Mouse (Mus musculus): ENCODE measurements around the gene Coq2. TPM values are rescaled to one million over a fixed set of nuclear protein-coding genes. Genes with fewer than 3 reads are reported as not detected.

Coq2 gene
- polyA plus RNA-seq, 1 experiment from 2014 or later: 49.6 TPM

GRCm38 (mm10) chr5:100613896-100614768 is 60.8 kb downstream of the Coq2 start:
- ATAC-seq: no peak
- Histone ChIP-seq H3K27ac (ENCODE audit: low read depth, low read length) (no peak overlapping the region), H3K9me3 (ENCODE audit: control insufficient read depth, low read length) (no peaks in the 10 kb centered on the region), H3K36me3 (ENCODE audit: control insufficient read depth, insufficient read depth, low read length) (no peaks in the 10 kb centered on the region), H3K4me3 (ENCODE audit: low read length) (no peak overlapping the region), H3K27me3 (replicated peaks; ENCODE audit: control insufficient read depth, insufficient read depth, low read length) (no peaks in the 10 kb centered on the region), H3K4me2 (ENCODE audit: low read length) (no peak overlapping the region), H3K4me1 (ENCODE audit: control insufficient read depth, insufficient read depth, low read depth, low read length) (no peaks in the 10 kb centered on the region), H3K9ac (ENCODE audit: low read depth, low read length) (no peak overlapping the region)
- WGBS: 87% methylated on average over 17 of the region's 17 CpGs

GRCm38 (mm10) chr5:100607868-100608267 is 67.1 kb downstream of the Coq2 start:
- H3K4me3 ChIP-seq (ENCODE audit: low read length): no peak overlapping the region
- no peak overlapping the region for H3K4me2 ChIP-seq (ENCODE audit: low read length)
- no peak for ATAC-seq
- no peak overlapping the region for H3K9ac ChIP-seq (ENCODE audit: low read depth, low read length)
- 87% methylated on average over 9 of the region's 9 CpGs for WGBS
- no peaks in the 10 kb centered on the region for H3K4me1 ChIP-seq (ENCODE audit: control insufficient read depth, insufficient read depth, low read depth, low read length)
- H3K27ac ChIP-seq (ENCODE audit: low read depth, low read length): no peak overlapping the region
- no peaks in the 10 kb centered on the region for H3K27me3 ChIP-seq (replicated peaks; ENCODE audit: control insufficient read depth, insufficient read depth, low read length)
- H3K36me3 ChIP-seq (ENCODE audit: control insufficient read depth, insufficient read depth, low read length): no peaks in the 10 kb centered on the region
- H3K9me3 ChIP-seq (ENCODE audit: control insufficient read depth, low read length): no peaks in the 10 kb centered on the region

GRCm38 (mm10) chr5:100607090-100607762 is 67.7 kb downstream of the Coq2 start:
- no peak overlapping the region for H3K9ac ChIP-seq (ENCODE audit: low read depth, low read length)
- 71% methylated on average over 4 of the region's 4 CpGs for WGBS
- H3K27me3 ChIP-seq (replicated peaks; ENCODE audit: control insufficient read depth, insufficient read depth, low read length): no peaks in the 10 kb centered on the region

GRCm38 (mm10) chr5:100605828-100606229 is 69.1 kb downstream of the Coq2 start:
- H3K4me1 ChIP-seq (ENCODE audit: control insufficient read depth, insufficient read depth, low read depth, low read length): no peaks in the 10 kb centered on the region
- no peaks in the 10 kb centered on the region for H3K9me3 ChIP-seq (ENCODE audit: control insufficient read depth, low read length)
- H3K27me3 ChIP-seq (replicated peaks; ENCODE audit: control insufficient read depth, insufficient read depth, low read length): no peaks in the 10 kb centered on the region
- H3K9ac ChIP-seq (ENCODE audit: low read depth, low read length): no peak overlapping the region
- H3K4me3 ChIP-seq (ENCODE audit: low read length): no peak overlapping the region
- 53% methylated on average over 9 of the region's 9 CpGs for WGBS
- peak overlapping the region; percentile 21; the same call in 1 of the 2 replicates for H3K4me2 ChIP-seq (ENCODE audit: low read length)
- H3K27ac ChIP-seq (ENCODE audit: low read depth, low read length): 0 out of 2 replicates have a peak overlapping the region, but pooled peaks have one; percentile 18
- ATAC-seq: no peak
- H3K36me3 ChIP-seq (ENCODE audit: control insufficient read depth, insufficient read depth, low read length): no peaks in the 10 kb centered on the region

More at GRCm38 (mm10) chr5:100607090-100607762, 67.7 kb downstream of the Coq2 start:
- Histone ChIP-seq H3K27ac (ENCODE audit: low read depth, low read length) (no peak overlapping the region), H3K9me3 (ENCODE audit: control insufficient read depth, low read length) (no peaks in the 10 kb centered on the region), H3K4me1 (ENCODE audit: control insufficient read depth, insufficient read depth, low read depth, low read length) (no peaks in the 10 kb centered on the region), H3K36me3 (ENCODE audit: control insufficient read depth, insufficient read depth, low read length) (no peaks in the 10 kb centered on the region), H3K4me3 (ENCODE audit: low read length) (no peak overlapping the region), H3K4me2 (ENCODE audit: low read length) (no peak overlapping the region)
- ATAC-seq: no peak

Other genes starting within 250 kb of the Coq2 start
- 7.7 and 8.8 TPM in 2 replicates for gene Lin54, start 174.5 kb downstream of the Coq2 start, polyA plus RNA-seq (2015; fragmentation: Nextera tagmentation; extraction: Ambion mirVana)
- gene Cops4, start 156.8 kb downstream of the Coq2 start, polyA plus RNA-seq (2015; fragmentation: Nextera tagmentation; extraction: Ambion mirVana): 170 and 173 TPM in 2 replicates
- gene Plac8, start 102.9 kb downstream of the Coq2 start, polyA plus RNA-seq (2015; fragmentation: Nextera tagmentation; extraction: Ambion mirVana): 0.65 and 0.66 TPM in 2 replicates
- 0.56 and 0.66 TPM in 2 replicates for gene Hpse, start 44.6 kb upstream of the Coq2 start, polyA plus RNA-seq (2015; fragmentation: Nextera tagmentation; extraction: Ambion mirVana)
- 16.0 and 17.2 TPM in 2 replicates for gene Helq, start 123.5 kb upstream of the Coq2 start, polyA plus RNA-seq (2015; fragmentation: Nextera tagmentation; extraction: Ambion mirVana)
- 130 and 139 TPM in 2 replicates for gene Mrps18c, start 123.5 kb upstream of the Coq2 start, polyA plus RNA-seq (2015; fragmentation: Nextera tagmentation; extraction: Ambion mirVana)
- gene Abraxas1, start 145.8 kb upstream of the Coq2 start, polyA plus RNA-seq (2015; fragmentation: Nextera tagmentation; extraction: Ambion mirVana): 13.1 and 14.3 TPM in 2 replicates
- gene Gpat3, start 170.6 kb upstream of the Coq2 start, polyA plus RNA-seq (2015; fragmentation: Nextera tagmentation; extraction: Ambion mirVana): 1.4 and 1.6 TPM in 2 replicates

All from hindbrain, embryonic 16.5 days (tissue).